In the genomic region with DNA sequence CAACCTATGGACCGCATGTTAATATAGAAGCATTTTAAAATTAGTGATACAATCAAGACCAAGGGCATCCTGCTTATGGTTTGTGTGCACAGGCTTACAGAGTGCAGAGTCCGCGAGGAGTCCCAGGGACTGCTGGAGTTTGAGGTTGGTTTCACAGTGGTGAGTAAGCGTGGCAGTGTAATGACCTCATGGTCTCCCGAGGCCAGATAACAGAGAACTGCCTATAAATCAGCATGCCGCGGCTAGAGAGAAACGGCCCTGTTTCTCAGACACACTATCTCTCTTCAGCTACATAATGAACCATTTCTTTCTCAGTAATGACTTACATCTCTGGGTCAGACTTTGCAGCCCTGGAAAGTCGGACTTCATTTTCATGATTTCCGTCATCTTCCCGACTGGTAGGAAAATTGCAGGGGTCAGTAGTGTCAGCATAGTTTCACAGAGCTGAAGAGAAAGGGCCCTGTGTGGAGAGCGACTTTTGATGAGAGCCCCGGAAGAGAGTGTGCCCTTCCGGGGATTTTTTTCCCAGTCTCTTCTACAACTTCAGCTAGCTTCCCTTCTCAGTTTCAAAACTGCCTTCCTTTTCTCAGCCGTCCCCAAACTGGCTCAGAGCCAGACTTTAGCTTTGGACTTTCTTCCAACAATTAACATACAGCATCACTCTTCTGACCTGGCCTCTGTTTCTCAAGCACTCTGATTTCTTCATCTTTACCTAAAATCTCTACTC, we compare ENCODE assay signal across 8 mouse cellular contexts. TPM values are rescaled to one million over a fixed set of nuclear protein-coding genes. Genes with fewer than 3 reads are reported as not detected.
DNase-seq lines count a peak whose midpoint lies in the region; ATAC-seq lines count a peak whose summit lies in the region.

No protein-coding gene starts in this region.

- H3K36me3 ChIP-seq in heart, embryonic 15.5 days: no peaks in the 10 kb centered on the region
- H3K36me3 ChIP-seq in limb, embryonic 10.5 days: no peaks in the 10 kb centered on the region
- H3K36me3 ChIP-seq in neural tube, embryonic 11.5 days (ENCODE audit: control insufficient read depth, insufficient read depth, low read length): no peaks in the 10 kb centered on the region

- H3K27ac ChIP-seq in heart, embryonic 15.5 days: peak overlapping the region; percentile 73
- no peak overlapping the region for H3K27ac ChIP-seq in limb, embryonic 10.5 days
- peak overlapping the region; percentile 60; the same call in 1 of the 2 replicates for H3K27ac ChIP-seq in neural tube, embryonic 11.5 days (ENCODE audit: low read depth, low read length)

- H3K9me3 ChIP-seq in heart, embryonic 15.5 days (replicated peaks): no peaks in the 10 kb centered on the region
- no peaks in the 10 kb centered on the region for H3K9me3 ChIP-seq in limb, embryonic 10.5 days (replicated peaks)
- no peaks in the 10 kb centered on the region for H3K9me3 ChIP-seq in neural tube, embryonic 11.5 days (ENCODE audit: control insufficient read depth, low read length)

- DNase-seq in adipocyte (ENCODE audit: low spot score): peak; percentile 80
- DNase-seq in embryo, embryonic 11 days: peak; percentile 78
- DNase-seq in limb, embryonic 10.5 days (ENCODE audit: low spot score): peak; percentile 50
- DNase-seq in neural tube, embryonic 11.5 days (ENCODE audit: low spot score): peak; percentile 33
- DNase-seq in layer of hippocampus, adult 9-11 months: no peak
- no peak for DNase-seq in left cerebral cortex, postnatal 14 days (ENCODE audit: low spot score in 2 of 2)

- H3K4me2 ChIP-seq in heart, embryonic 15.5 days: peak overlapping the region; percentile 39
- no peak overlapping the region for H3K4me2 ChIP-seq in neural tube, embryonic 11.5 days (ENCODE audit: low read depth)

- no peak overlapping the region for H3K4me3 ChIP-seq in heart, embryonic 15.5 days
- no peak overlapping the region for H3K4me3 ChIP-seq in limb, embryonic 10.5 days
- no peak overlapping the region for H3K4me3 ChIP-seq in neural tube, embryonic 11.5 days (ENCODE audit: low read depth, low read length)

- peak; percentile 80; the same call in 1 of the 2 replicates for ATAC-seq in heart, embryonic 15.5 days (replicated peaks; ENCODE audit: insufficient number of reproducible peaks, insufficient read depth, low FRiP score, low read depth)
- ATAC-seq in neural tube, embryonic 11.5 days (ENCODE audit: insufficient read depth, low FRiP score, low TSS enrichment): peak; percentile 83
- ATAC-seq in erythroid progenitor cell, adult 5-6 weeks (replicated peaks; ENCODE audit: low FRiP score, poor library complexity, severe bottlenecking): no peak

- WGBS in heart, embryonic 15.5 days: 34% methylated on average over 15 of the region's 15 CpGs
- 27% methylated on average over 15 of the region's 15 CpGs for WGBS in limb, embryonic 10.5 days
- WGBS in neural tube, embryonic 11.5 days: 21% methylated on average over 15 of the region's 15 CpGs

- H3K27me3 ChIP-seq in heart, embryonic 15.5 days: no peaks in the 10 kb centered on the region
- H3K27me3 ChIP-seq in limb, embryonic 10.5 days (ENCODE audit: low read depth, poor library complexity, severe bottlenecking): no peaks in the 10 kb centered on the region
- H3K27me3 ChIP-seq in neural tube, embryonic 11.5 days (ENCODE audit: control insufficient read depth, insufficient read depth, low read length): no peaks in the 10 kb centered on the region

- no peak overlapping the region for H3K9ac ChIP-seq in heart, embryonic 15.5 days
- H3K9ac ChIP-seq in neural tube, embryonic 11.5 days (ENCODE audit: low read length): no peak overlapping the region

- H3K4me1 ChIP-seq in heart, embryonic 15.5 days (replicated peaks): no peaks in the 10 kb centered on the region; the same call in none of the 2 replicates
- peaks cover 19% of the 10 kb centered on the region for H3K4me1 ChIP-seq in limb, embryonic 10.5 days
- 0 out of 2 replicates have a peak, but pooled peaks cover 3% of the 10 kb centered on the region for H3K4me1 ChIP-seq in neural tube, embryonic 11.5 days (ENCODE audit: control insufficient read depth, insufficient read depth, low read length)

- intact Hi-C loops in left cerebral cortex, postnatal 14 days (cut with DNase I): loop anchor here (5.0 kb wide), 1 partner anchor 329 kb away; no protein-coding TSS in a partner anchor

RNA-seq across cellular contexts. Expression of a gene that starts 2.3 kb away (rescaled TPM):
- 387 and 429 TPM in 2 replicates for polyA plus RNA-seq in heart, embryonic 15.5 days (2015; fragmentation: Nextera tagmentation; extraction: Ambion mirVana)
- polyA plus RNA-seq in limb, embryonic 10.5 days (2016; fragmentation: Nextera tagmentation; extraction: Ambion mirVana): 6.7 and 7.7 TPM in 2 replicates
- polyA plus RNA-seq in neural tube, embryonic 11.5 days (2014; fragmentation: Nextera tagmentation; extraction: Ambion mirVana): 47.3 and 47.7 TPM in 2 replicates
- total RNA-seq in erythroid progenitor cell, adult 5-6 weeks (2015; ENCODE audit: low replicate concordance): not detected in 2 replicates
- not detected in 2 replicates for total RNA-seq in erythroid progenitor cell, adult 5-6 weeks (2017; ENCODE audit: low replicate concordance)
- total RNA-seq in left cerebral cortex, postnatal 14 days (2021): 1 to 10 TPM; 6.8 to 8.0 TPM

Comparison
In these comparisons a context has a peak if more than half of its experiments do, and no peak if none do; other contexts are left out.
1. DNase-seq: peak in adipocyte (single experiment), embryo, embryonic 11 days (single experiment), limb, embryonic 10.5 days (single experiment) and neural tube, embryonic 11.5 days (single experiment); none in layer of hippocampus, adult 9-11 months (single experiment) and left cerebral cortex, postnatal 14 days (0 of 2).